8 mouse cellular contexts compared by ENCODE assay signal in the genomic region with DNA sequence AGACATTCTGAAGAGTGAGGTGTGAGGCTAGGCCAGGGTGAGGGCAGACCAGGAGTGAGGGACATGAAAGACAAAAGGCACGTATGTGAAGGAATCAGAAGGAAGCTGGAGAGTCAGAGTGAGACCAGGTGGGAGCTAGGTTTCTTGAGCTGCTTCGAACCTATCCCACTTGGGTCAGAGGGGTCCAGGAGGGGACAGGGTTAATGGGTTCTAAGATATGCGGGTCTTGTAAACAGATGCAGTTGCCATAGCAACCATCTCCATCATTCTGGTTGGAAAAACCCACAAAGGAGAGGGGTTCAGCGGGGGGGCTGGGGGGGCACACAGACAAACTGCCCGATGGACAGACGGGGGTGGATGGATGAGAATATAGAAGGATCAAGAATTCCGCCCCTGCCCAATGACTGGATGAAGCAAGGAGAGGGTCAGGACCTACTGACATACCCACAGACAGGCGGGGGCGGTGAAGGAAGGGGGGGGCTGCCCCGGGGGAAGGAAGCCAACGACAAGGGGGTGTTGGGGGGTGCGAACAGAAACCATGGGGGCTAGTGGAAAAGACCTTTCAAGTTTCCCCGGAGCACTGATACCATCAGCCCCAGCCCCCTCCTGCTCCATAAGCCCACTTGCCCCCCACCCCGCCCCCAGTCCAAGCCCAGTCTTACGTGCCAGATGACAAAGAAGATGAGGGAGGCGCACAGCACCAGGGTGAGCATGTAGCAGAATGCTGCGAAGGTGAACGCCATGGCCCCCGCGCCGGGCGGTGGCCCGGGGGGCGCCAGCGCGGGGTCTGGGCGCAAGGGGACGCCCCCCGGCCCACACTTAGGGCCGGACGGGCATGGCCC. TPM values are rescaled to one million over a fixed set of nuclear protein-coding genes. Genes with fewer than 3 reads are reported as not detected.
DNase-seq lines count a peak whose midpoint lies in the region; ATAC-seq and TF ChIP-seq lines count a peak whose summit lies in the region.

No protein-coding gene starts in this region.

- H3K27ac ChIP-seq in left cerebral cortex, adult 2 months, result peak overlapping the region; percentile 95
- peak overlapping the region; percentile 75 for H3K27ac ChIP-seq in embryonic facial prominence, embryonic 13.5 days
- no peak overlapping the region for H3K27ac ChIP-seq in intestine, postnatal 0 days (ENCODE audit: low read depth, low read length)
- H3K27ac ChIP-seq in neural tube, embryonic 15.5 days (replicated peaks), result peak overlapping the region; percentile 95

- peaks cover 64% of the 10 kb centered on the region for H3K4me1 ChIP-seq in embryonic facial prominence, embryonic 13.5 days
- peaks cover 9% of the 10 kb centered on the region for H3K4me1 ChIP-seq in intestine, postnatal 0 days (replicated peaks; ENCODE audit: control insufficient read depth, insufficient read depth, low read length)
- peaks cover 64% of the 10 kb centered on the region for H3K4me1 ChIP-seq in neural tube, embryonic 15.5 days

- intact Hi-C loops in left cerebral cortex, adult 2 months (cut with DNase I), result no loop called here
- intact Hi-C loops in left cerebral cortex, postnatal 36 days (cut with DNase I), result no loop called here

- H3K9ac ChIP-seq in embryonic facial prominence, embryonic 13.5 days, result peak overlapping the region; percentile 94
- peak overlapping the region; percentile 57 for H3K9ac ChIP-seq in intestine, postnatal 0 days (ENCODE audit: low read depth, low read length)
- peak overlapping the region; percentile 99 for H3K9ac ChIP-seq in neural tube, embryonic 15.5 days (replicated peaks)

- H3K27me3 ChIP-seq in embryonic facial prominence, embryonic 13.5 days, result no peaks in the 10 kb centered on the region
- H3K27me3 ChIP-seq in intestine, postnatal 0 days (replicated peaks; ENCODE audit: control insufficient read depth, insufficient read depth, low read length), result 0 out of 2 replicates have a peak, but pooled peaks cover 3% of the 10 kb centered on the region
- H3K27me3 ChIP-seq in neural tube, embryonic 15.5 days (replicated peaks), result no peaks in the 10 kb centered on the region

- DNase-seq in left cerebral cortex, adult 2 months (ENCODE audit: extremely low spot score in 1 of 2, low spot score in 2 of 2), result no peak
- no peak for DNase-seq in left cerebral cortex, postnatal 36 days (ENCODE audit: low spot score in 2 of 2)
- no peak for DNase-seq in adrenal gland, postnatal 25 days
- DNase-seq in adrenal gland, adult 8-10 months, result no peak
- DNase-seq in lung, postnatal 10 days, result no peak

- TF ChIP-seq CTCF in left cerebral cortex, adult 2 months (IDR thresholded peaks at IDR 0.05), result no peak
- no peak for TF ChIP-seq CTCF in intestine, postnatal 0 days (IDR thresholded peaks at IDR 0.05; ENCODE audit: low read depth)

- peak; percentile 11; the same call in 1 of the 2 replicates for ATAC-seq in embryonic facial prominence, embryonic 13.5 days (ENCODE audit: insufficient number of reproducible peaks, insufficient read depth, low FRiP score, low TSS enrichment, low read depth)
- ATAC-seq in intestine, postnatal 0 days, result no peak
- peak; percentile 36 for ATAC-seq in neural tube, embryonic 15.5 days (ENCODE audit: low FRiP score)

- no peaks in the 10 kb centered on the region for H3K9me3 ChIP-seq in embryonic facial prominence, embryonic 13.5 days
- H3K9me3 ChIP-seq in intestine, postnatal 0 days (ENCODE audit: control insufficient read depth), result no peaks in the 10 kb centered on the region
- no peaks in the 10 kb centered on the region for H3K9me3 ChIP-seq in neural tube, embryonic 15.5 days (replicated peaks)

- H3K4me3 ChIP-seq in left cerebral cortex, adult 2 months, result peak overlapping the region; percentile 76
- H3K4me3 ChIP-seq in embryonic facial prominence, embryonic 13.5 days, result peak overlapping the region; percentile 79
- peak overlapping the region; percentile 38 for H3K4me3 ChIP-seq in intestine, postnatal 0 days (ENCODE audit: low read depth, low read length)
- peak overlapping the region; percentile 90 for H3K4me3 ChIP-seq in neural tube, embryonic 15.5 days (replicated peaks)

- peak overlapping the region; percentile 91 for H3K4me2 ChIP-seq in embryonic facial prominence, embryonic 13.5 days
- H3K4me2 ChIP-seq in intestine, postnatal 0 days (replicated peaks; ENCODE audit: low read depth), result peak overlapping the region; percentile 89
- H3K4me2 ChIP-seq in neural tube, embryonic 15.5 days, result peak overlapping the region; percentile 80

- WGBS in embryonic facial prominence, embryonic 13.5 days, result 3% methylated on average over 29 of the region's 31 CpGs
- WGBS in intestine, postnatal 0 days, result 6% methylated on average over 23 of the region's 31 CpGs
- WGBS in neural tube, embryonic 15.5 days, result 1% methylated on average over 30 of the region's 31 CpGs

- peaks cover 44% of the 10 kb centered on the region for H3K36me3 ChIP-seq in embryonic facial prominence, embryonic 13.5 days
- H3K36me3 ChIP-seq in intestine, postnatal 0 days (ENCODE audit: control insufficient read depth, insufficient read depth), result peaks cover 46% of the 10 kb centered on the region
- H3K36me3 ChIP-seq in neural tube, embryonic 15.5 days, result peaks cover 44% of the 10 kb centered on the region

RNA-seq across cellular contexts. Expression of gene Cnih2, which starts 0.6 kb away (rescaled TPM):
- 100 to 1,000 TPM; 214 to 247 TPM for total RNA-seq in left cerebral cortex, adult 2 months (2021)
- total RNA-seq in left cerebral cortex, postnatal 36 days (2021), result 100 to 1,000 TPM; 260 to 267 TPM
- 50.6 and 60.1 TPM in 2 replicates for polyA plus RNA-seq in embryonic facial prominence, embryonic 13.5 days (2015; fragmentation: Nextera tagmentation; extraction: Ambion mirVana)
- 5.6 and 5.8 TPM in 2 replicates for polyA plus RNA-seq in intestine, postnatal 0 days (2015; fragmentation: Nextera tagmentation; extraction: Ambion mirVana)
- 294 and 369 TPM in 2 replicates for polyA plus RNA-seq in neural tube, embryonic 15.5 days (2015; fragmentation: Nextera tagmentation; extraction: Ambion mirVana)
- total RNA-seq in adrenal gland, postnatal 25 days (2021), result 1.1 and 2.7 TPM in 2 replicates
- total RNA-seq in adrenal gland, adult 8-10 months (2022), result 1 to 10 TPM; 1.5 to 3.2 (median 2.6) TPM

RNA-seq across cellular contexts. Expression of gene Rab1b, which starts 9.1 kb away (rescaled TPM):
- total RNA-seq in left cerebral cortex, adult 2 months (2021), result 100 to 1,000 TPM; 144 to 157 TPM
- 100 to 1,000 TPM; 141 to 170 TPM for total RNA-seq in left cerebral cortex, postnatal 36 days (2021)
- polyA plus RNA-seq in embryonic facial prominence, embryonic 13.5 days (2015; fragmentation: Nextera tagmentation; extraction: Ambion mirVana), result 234 and 262 TPM in 2 replicates
- 185 TPM in 2 replicates for polyA plus RNA-seq in intestine, postnatal 0 days (2015; fragmentation: Nextera tagmentation; extraction: Ambion mirVana)
- polyA plus RNA-seq in neural tube, embryonic 15.5 days (2015; fragmentation: Nextera tagmentation; extraction: Ambion mirVana), result 205 and 218 TPM in 2 replicates
- 165 and 186 TPM in 2 replicates for total RNA-seq in adrenal gland, postnatal 25 days (2021)
- 100 to 1,000 TPM; 184 to 206 (median 197) TPM for total RNA-seq in adrenal gland, adult 8-10 months (2022)

RNA-seq across cellular contexts. Expression of gene Yif1a, which starts 9.4 kb away (rescaled TPM):
- total RNA-seq in left cerebral cortex, adult 2 months (2021), result 10 to 100 TPM; 23.4 to 25.7 TPM
- total RNA-seq in left cerebral cortex, postnatal 36 days (2021), result 10 to 100 TPM; 24.8 to 26.1 TPM
- 72.4 and 87.2 TPM in 2 replicates for polyA plus RNA-seq in embryonic facial prominence, embryonic 13.5 days (2015; fragmentation: Nextera tagmentation; extraction: Ambion mirVana)
- 182 and 198 TPM in 2 replicates for polyA plus RNA-seq in intestine, postnatal 0 days (2015; fragmentation: Nextera tagmentation; extraction: Ambion mirVana)
- 56.8 and 66.1 TPM in 2 replicates for polyA plus RNA-seq in neural tube, embryonic 15.5 days (2015; fragmentation: Nextera tagmentation; extraction: Ambion mirVana)
- total RNA-seq in adrenal gland, postnatal 25 days (2021), result 62.7 and 68.2 TPM in 2 replicates
- 10 to 100 TPM; 58.5 to 79.0 (median 62.9) TPM for total RNA-seq in adrenal gland, adult 8-10 months (2022)

RNA-seq across cellular contexts. Expression of gene Tmem151a, which starts 12.4 kb away (rescaled TPM):
- total RNA-seq in left cerebral cortex, adult 2 months (2021), result 100 to 1,000 TPM; 154 to 156 TPM
- total RNA-seq in left cerebral cortex, postnatal 36 days (2021), result 100 to 1,000 TPM; 152 to 188 TPM
- 2.6 and 4.6 TPM in 2 replicates for polyA plus RNA-seq in embryonic facial prominence, embryonic 13.5 days (2015; fragmentation: Nextera tagmentation; extraction: Ambion mirVana)
- polyA plus RNA-seq in intestine, postnatal 0 days (2015; fragmentation: Nextera tagmentation; extraction: Ambion mirVana), result 4.0 TPM in 2 replicates
- polyA plus RNA-seq in neural tube, embryonic 15.5 days (2015; fragmentation: Nextera tagmentation; extraction: Ambion mirVana), result 29.7 and 38.5 TPM in 2 replicates
- 1.3 and 1.4 TPM in 2 replicates for total RNA-seq in adrenal gland, postnatal 25 days (2021)
- 1 to 10 TPM; 2.1 to 2.8 (median 2.6) TPM for total RNA-seq in adrenal gland, adult 8-10 months (2022)

RNA-seq across cellular contexts. Expression of gene Klc2, which starts 20.6 kb away (rescaled TPM):
- total RNA-seq in left cerebral cortex, adult 2 months (2021), result 100 to 1,000 TPM; 279 to 291 TPM
- total RNA-seq in left cerebral cortex, postnatal 36 days (2021), result 100 to 1,000 TPM; 255 to 284 TPM
- polyA plus RNA-seq in embryonic facial prominence, embryonic 13.5 days (2015; fragmentation: Nextera tagmentation; extraction: Ambion mirVana), result 20.7 and 30.4 TPM in 2 replicates
- 8.0 and 9.1 TPM in 2 replicates for polyA plus RNA-seq in intestine, postnatal 0 days (2015; fragmentation: Nextera tagmentation; extraction: Ambion mirVana)
- 82.4 and 94.5 TPM in 2 replicates for polyA plus RNA-seq in neural tube, embryonic 15.5 days (2015; fragmentation: Nextera tagmentation; extraction: Ambion mirVana)
- total RNA-seq in adrenal gland, postnatal 25 days (2021), result 47.3 and 54.2 TPM in 2 replicates
- 10 to 100 TPM; 54.5 to 66.9 (median 61.4) TPM for total RNA-seq in adrenal gland, adult 8-10 months (2022)

Comparison
In these comparisons a context has a peak if more than half of its experiments do, and no peak if none do; other contexts are left out.
1. H3K4me3 ChIP-seq: peak in every context shown above with its lines; median percentile 90 in neural tube, embryonic 15.5 days; 79 in embryonic facial prominence, embryonic 13.5 days; 76 in left cerebral cortex, adult 2 months; 38 in intestine, postnatal 0 days.
2. RNA of gene Cnih2, which starts 0.6 kb away (total RNA-seq): 260 to 267 TPM in left cerebral cortex, postnatal 36 days and 214 to 247 TPM in left cerebral cortex, adult 2 months; 1.5 to 3.2 TPM in adrenal gland, adult 8-10 months and 1.1 to 2.7 TPM in adrenal gland, postnatal 25 days; every median in the first group is over 10 times any median in the second.
3. Peak in every context shown above with its lines, with median percentiles within 50 percentile points of each other: H3K4me2 ChIP-seq and H3K9ac ChIP-seq.